Mouse (Mus musculus): Measurements from ENCODE around the gene Fam19a2. TPM values are rescaled to one million over a fixed set of nuclear protein-coding genes. Genes with fewer than 3 reads are reported as not detected.
A peak's percentile ranks its signal among the peaks of the same experiment; 100 is the strongest.

Gene Fam19a2
- 63.8 and 79.3 TPM in 2 replicates for polyA plus RNA-seq (2014; fragmentation: Nextera tagmentation; extraction: Ambion mirVana)

- peak; percentile 94 for DNase-seq
- Histone ChIP-seq H3K27me3 (ENCODE audit: control insufficient read depth, insufficient read depth, low read length) (no peaks in the 10 kb centered on the region), H3K4me1 (ENCODE audit: control insufficient read depth, insufficient read depth, low read length) (no peaks in the 10 kb centered on the region), H3K27ac (replicated peaks; ENCODE audit: low read depth, low read length) (peak within 1 kb of the TSS; percentile 86), H3K9ac (replicated peaks; ENCODE audit: low read length) (peak within 1 kb of the TSS; percentile 79), H3K4me3 (replicated peaks; ENCODE audit: low read depth, low read length) (peak within 1 kb of the TSS; percentile 67), H3K9me3 (ENCODE audit: control insufficient read depth, low read length) (no peaks in the 10 kb centered on the region), H3K36me3 (ENCODE audit: control insufficient read depth, insufficient read depth, low read length) (no peaks in the 10 kb centered on the region), H3K4me2 (ENCODE audit: low read length) (peak within 1 kb of the TSS; percentile 69)
- WGBS = under 1% methylated on average over 12 of the region's 12 CpGs
- peak; percentile 31; the same call in 1 of the 2 replicates for ATAC-seq (ENCODE audit: low FRiP score, low TSS enrichment)
Measured at GRCm38 (mm10) chr10:123263876-123264309, at the start of gene Fam19a2. Fam19a2 (plus strand) TSS chr10:123263996.

- DNase-seq (no peak), ATAC-seq (ENCODE audit: low FRiP score, low TSS enrichment) (no peak)
- no peaks in the 10 kb centered on the region for H3K4me1 ChIP-seq (ENCODE audit: control insufficient read depth, insufficient read depth, low read length)
- H3K4me3 ChIP-seq (replicated peaks; ENCODE audit: low read depth, low read length) = no peak overlapping the region
- no peak overlapping the region for H3K27ac ChIP-seq (replicated peaks; ENCODE audit: low read depth, low read length)
- H3K27me3 ChIP-seq (ENCODE audit: control insufficient read depth, insufficient read depth, low read length) = no peaks in the 10 kb centered on the region
- H3K9me3 ChIP-seq (ENCODE audit: control insufficient read depth, low read length) = no peaks in the 10 kb centered on the region
- no peak overlapping the region for H3K4me2 ChIP-seq (ENCODE audit: low read length)
- 93% methylated on average over 5 of the region's 5 CpGs for WGBS
- H3K9ac ChIP-seq (replicated peaks; ENCODE audit: low read length) = no peak overlapping the region
- H3K36me3 ChIP-seq (ENCODE audit: control insufficient read depth, insufficient read depth, low read length) = no peaks in the 10 kb centered on the region
Measured at GRCm38 (mm10) chr10:123222785-123223184, 41.0 kb upstream of the Fam19a2 start.

GRCm38 (mm10) chr10:123229420-123229819 is 34.4 kb upstream of the Fam19a2 start:
- ATAC-seq (ENCODE audit: low FRiP score, low TSS enrichment) (no peak), DNase-seq (no peak)
- H3K9me3 ChIP-seq (ENCODE audit: control insufficient read depth, low read length) = no peaks in the 10 kb centered on the region
- no peaks in the 10 kb centered on the region for H3K36me3 ChIP-seq (ENCODE audit: control insufficient read depth, insufficient read depth, low read length)
- H3K4me2 ChIP-seq (ENCODE audit: low read length) = no peak overlapping the region
- no peaks in the 10 kb centered on the region for H3K27me3 ChIP-seq (ENCODE audit: control insufficient read depth, insufficient read depth, low read length)
- H3K4me1 ChIP-seq (ENCODE audit: control insufficient read depth, insufficient read depth, low read length) = no peaks in the 10 kb centered on the region
- H3K9ac ChIP-seq (replicated peaks; ENCODE audit: low read length) = no peak overlapping the region
- no peak overlapping the region for H3K4me3 ChIP-seq (replicated peaks; ENCODE audit: low read depth, low read length)
- 90% methylated on average over 5 of the region's 5 CpGs for WGBS
- H3K27ac ChIP-seq (replicated peaks; ENCODE audit: low read depth, low read length) = no peak overlapping the region

GRCm38 (mm10) chr10:123248063-123248462 is 15.7 kb upstream of the Fam19a2 start:
- no peak overlapping the region for H3K4me2 ChIP-seq (ENCODE audit: low read length)
- no peak for DNase-seq
- no peak overlapping the region for H3K27ac ChIP-seq (replicated peaks; ENCODE audit: low read depth, low read length)
- no peaks in the 10 kb centered on the region for H3K27me3 ChIP-seq (ENCODE audit: control insufficient read depth, insufficient read depth, low read length)
- no peaks in the 10 kb centered on the region for H3K9me3 ChIP-seq (ENCODE audit: control insufficient read depth, low read length)
- no peak overlapping the region for H3K9ac ChIP-seq (replicated peaks; ENCODE audit: low read length)
- 0 out of 2 replicates have a peak, but pooled peaks cover 3% of the 10 kb centered on the region for H3K4me1 ChIP-seq (ENCODE audit: control insufficient read depth, insufficient read depth, low read length)
- no peak for ATAC-seq (ENCODE audit: low FRiP score, low TSS enrichment)
- 88% methylated on average over 6 of the region's 6 CpGs for WGBS
- H3K4me3 ChIP-seq (replicated peaks; ENCODE audit: low read depth, low read length) = no peak overlapping the region
- no peaks in the 10 kb centered on the region for H3K36me3 ChIP-seq (ENCODE audit: control insufficient read depth, insufficient read depth, low read length)

- 90% methylated on average over 9 of the region's 9 CpGs for WGBS
- DNase-seq = no peak
Measured at GRCm38 (mm10) chr10:123251904-123252303, 11.9 kb upstream of the Fam19a2 start.

GRCm38 (mm10) chr10:123254299-123254698 is 9.5 kb upstream of the Fam19a2 start:
- H3K27me3 ChIP-seq (ENCODE audit: control insufficient read depth, insufficient read depth, low read length) = no peaks in the 10 kb centered on the region
- ATAC-seq (ENCODE audit: low FRiP score, low TSS enrichment) (no peak), DNase-seq (peak; percentile 83)
- WGBS = 44% methylated on average over 5 of the region's 5 CpGs
- 0 out of 2 replicates have a peak, but pooled peaks cover 3% of the 10 kb centered on the region for H3K4me1 ChIP-seq (ENCODE audit: control insufficient read depth, insufficient read depth, low read length)
- no peak overlapping the region for H3K27ac ChIP-seq (replicated peaks; ENCODE audit: low read depth, low read length)
- H3K36me3 ChIP-seq (ENCODE audit: control insufficient read depth, insufficient read depth, low read length) = no peaks in the 10 kb centered on the region
- no peak overlapping the region for H3K4me3 ChIP-seq (replicated peaks; ENCODE audit: low read depth, low read length)
- no peak overlapping the region for H3K4me2 ChIP-seq (ENCODE audit: low read length)
- H3K9me3 ChIP-seq (ENCODE audit: control insufficient read depth, low read length) = no peaks in the 10 kb centered on the region
- H3K9ac ChIP-seq (replicated peaks; ENCODE audit: low read length) = no peak overlapping the region

More at GRCm38 (mm10) chr10:123251904-123252303, 11.9 kb upstream of the Fam19a2 start:
- no peak for ATAC-seq (ENCODE audit: low FRiP score, low TSS enrichment)
- Histone ChIP-seq H3K27ac (replicated peaks; ENCODE audit: low read depth, low read length) (no peak overlapping the region), H3K4me2 (ENCODE audit: low read length) (no peak overlapping the region), H3K36me3 (ENCODE audit: control insufficient read depth, insufficient read depth, low read length) (no peaks in the 10 kb centered on the region), H3K4me1 (ENCODE audit: control insufficient read depth, insufficient read depth, low read length) (0 out of 2 replicates have a peak, but pooled peaks cover 3% of the 10 kb centered on the region), H3K27me3 (ENCODE audit: control insufficient read depth, insufficient read depth, low read length) (no peaks in the 10 kb centered on the region), H3K9ac (replicated peaks; ENCODE audit: low read length) (no peak overlapping the region), H3K4me3 (replicated peaks; ENCODE audit: low read depth, low read length) (no peak overlapping the region), H3K9me3 (ENCODE audit: control insufficient read depth, low read length) (no peaks in the 10 kb centered on the region)

GRCm38 (mm10) chr10:123255674-123256348 is 8.0 kb upstream of the Fam19a2 start:
- Histone ChIP-seq H3K4me2 (ENCODE audit: low read length) (no peak overlapping the region), H3K9ac (replicated peaks; ENCODE audit: low read length) (no peak overlapping the region), H3K4me3 (replicated peaks; ENCODE audit: low read depth, low read length) (no peak overlapping the region), H3K27ac (replicated peaks; ENCODE audit: low read depth, low read length) (no peak overlapping the region), H3K9me3 (ENCODE audit: control insufficient read depth, low read length) (no peaks in the 10 kb centered on the region), H3K27me3 (ENCODE audit: control insufficient read depth, insufficient read depth, low read length) (no peaks in the 10 kb centered on the region), H3K36me3 (ENCODE audit: control insufficient read depth, insufficient read depth, low read length) (no peaks in the 10 kb centered on the region), H3K4me1 (ENCODE audit: control insufficient read depth, insufficient read depth, low read length) (no peaks in the 10 kb centered on the region)
- 79% methylated on average over 7 of the region's 7 CpGs for WGBS
- ATAC-seq (ENCODE audit: low FRiP score, low TSS enrichment) (no peak), DNase-seq (peak; percentile 6)

- H3K4me2 ChIP-seq (ENCODE audit: low read length) = peak overlapping the region; percentile 69
- H3K9me3 ChIP-seq (ENCODE audit: control insufficient read depth, low read length) = no peaks in the 10 kb centered on the region
- ATAC-seq (ENCODE audit: low FRiP score, low TSS enrichment) = peak; percentile 57
- H3K4me1 ChIP-seq (ENCODE audit: control insufficient read depth, insufficient read depth, low read length) = no peaks in the 10 kb centered on the region
- H3K9ac ChIP-seq (replicated peaks; ENCODE audit: low read length) = peak overlapping the region; percentile 79
- under 1% methylated on average over 84 of the region's 84 CpGs for WGBS
- peak; percentile 85 for DNase-seq
- H3K36me3 ChIP-seq (ENCODE audit: control insufficient read depth, insufficient read depth, low read length) = no peaks in the 10 kb centered on the region
- no peaks in the 10 kb centered on the region for H3K27me3 ChIP-seq (ENCODE audit: control insufficient read depth, insufficient read depth, low read length)
- peak overlapping the region; percentile 67 for H3K4me3 ChIP-seq (replicated peaks; ENCODE audit: low read depth, low read length)
- H3K27ac ChIP-seq (replicated peaks; ENCODE audit: low read depth, low read length) = peak overlapping the region; percentile 86
Measured at GRCm38 (mm10) chr10:123264461-123265191, 830 bp downstream of the Fam19a2 start.
